Mouse (Mus musculus): Measurements from ENCODE around the gene Sytl3. TPM values are rescaled to one million over a fixed set of nuclear protein-coding genes. Genes with fewer than 3 reads are reported as not detected.
"Not testable (repeated sequence)": the region's sequence is repeated elsewhere in the genome, so short reads cannot be mapped to it uniquely, and the experiment has no call there.

The Sytl3 gene
- 0.13 and 0.26 TPM in 2 replicates for polyA plus RNA-seq (2014; fragmentation: Nextera tagmentation; extraction: Ambion mirVana)

GRCm38 (mm10) chr17:6658801-6659200 is at the start of gene Sytl3:
Gene Sytl3 (plus strand): TSS chr17:6659093.
- not testable (repeated sequence) for H3K27ac ChIP-seq (ENCODE audit: low read depth); H3K9ac ChIP-seq; H3K4me3 ChIP-seq (ENCODE audit: low read depth, low read length); ATAC-seq (ENCODE audit: insufficient read depth); H3K27me3 ChIP-seq (ENCODE audit: insufficient read depth, low read length); H3K4me2 ChIP-seq; H3K9me3 ChIP-seq (ENCODE audit: low read depth, low read length); H3K36me3 ChIP-seq (ENCODE audit: insufficient read depth); H3K4me1 ChIP-seq (ENCODE audit: insufficient read depth); DNase-seq
- WGBS: 54% methylated on average over 4 of the region's 7 CpGs

- H3K9ac ChIP-seq; ATAC-seq (ENCODE audit: insufficient read depth); H3K4me1 ChIP-seq (ENCODE audit: insufficient read depth); H3K9me3 ChIP-seq (ENCODE audit: low read depth, low read length); DNase-seq; H3K4me2 ChIP-seq; H3K36me3 ChIP-seq (ENCODE audit: insufficient read depth); H3K4me3 ChIP-seq (ENCODE audit: low read depth, low read length); H3K27ac ChIP-seq (ENCODE audit: low read depth); H3K27me3 ChIP-seq (ENCODE audit: insufficient read depth, low read length): not testable (repeated sequence)
- WGBS: 81% methylated on average over 11 of the region's 14 CpGs
These were observed 45.4 kb upstream of the Sytl3 start for GRCm38 (mm10) chr17:6613524-6613923.

GRCm38 (mm10) chr17:6614316-6614715 is 44.6 kb upstream of the Sytl3 start:
- not testable (repeated sequence) for H3K36me3 ChIP-seq (ENCODE audit: insufficient read depth); H3K27ac ChIP-seq (ENCODE audit: low read depth); H3K27me3 ChIP-seq (ENCODE audit: insufficient read depth, low read length); DNase-seq; ATAC-seq (ENCODE audit: insufficient read depth); H3K4me1 ChIP-seq (ENCODE audit: insufficient read depth); H3K9me3 ChIP-seq (ENCODE audit: low read depth, low read length); H3K9ac ChIP-seq; H3K4me3 ChIP-seq (ENCODE audit: low read depth, low read length); H3K4me2 ChIP-seq
- 71% methylated on average over 4 of the region's 9 CpGs for WGBS

- ATAC-seq (ENCODE audit: insufficient read depth); H3K36me3 ChIP-seq (ENCODE audit: insufficient read depth); H3K9me3 ChIP-seq (ENCODE audit: low read depth, low read length); H3K9ac ChIP-seq; H3K27me3 ChIP-seq (ENCODE audit: insufficient read depth, low read length); H3K4me2 ChIP-seq; DNase-seq; H3K27ac ChIP-seq (ENCODE audit: low read depth); H3K4me1 ChIP-seq (ENCODE audit: insufficient read depth); H3K4me3 ChIP-seq (ENCODE audit: low read depth, low read length): not testable (repeated sequence)
- 96% methylated on average over 9 of the region's 9 CpGs for WGBS
These were observed 42.2 kb upstream of the Sytl3 start for GRCm38 (mm10) chr17:6616731-6617130.

GRCm38 (mm10) chr17:6617689-6618400 is 41.0 kb upstream of the Sytl3 start:
- DNase-seq; ATAC-seq (ENCODE audit: insufficient read depth); H3K4me1 ChIP-seq (ENCODE audit: insufficient read depth); H3K9me3 ChIP-seq (ENCODE audit: low read depth, low read length); H3K36me3 ChIP-seq (ENCODE audit: insufficient read depth); H3K27me3 ChIP-seq (ENCODE audit: insufficient read depth, low read length); H3K27ac ChIP-seq (ENCODE audit: low read depth); H3K4me2 ChIP-seq; H3K4me3 ChIP-seq (ENCODE audit: low read depth, low read length); H3K9ac ChIP-seq: not testable (repeated sequence)
- 36% methylated on average over 7 of the region's 13 CpGs for WGBS

- WGBS: 83% methylated on average over 5 of the region's 5 CpGs
- ATAC-seq (ENCODE audit: insufficient read depth); H3K36me3 ChIP-seq (ENCODE audit: insufficient read depth); H3K4me3 ChIP-seq (ENCODE audit: low read depth, low read length); H3K27ac ChIP-seq (ENCODE audit: low read depth); H3K27me3 ChIP-seq (ENCODE audit: insufficient read depth, low read length); DNase-seq; H3K9me3 ChIP-seq (ENCODE audit: low read depth, low read length); H3K4me1 ChIP-seq (ENCODE audit: insufficient read depth); H3K9ac ChIP-seq; H3K4me2 ChIP-seq: not testable (repeated sequence)
These were observed 39.6 kb upstream of the Sytl3 start for GRCm38 (mm10) chr17:6619271-6619670.

- DNase-seq; H3K27me3 ChIP-seq (ENCODE audit: insufficient read depth, low read length); H3K36me3 ChIP-seq (ENCODE audit: insufficient read depth); H3K27ac ChIP-seq (ENCODE audit: low read depth); H3K4me2 ChIP-seq; H3K9ac ChIP-seq; ATAC-seq (ENCODE audit: insufficient read depth); H3K4me1 ChIP-seq (ENCODE audit: insufficient read depth); H3K9me3 ChIP-seq (ENCODE audit: low read depth, low read length); H3K4me3 ChIP-seq (ENCODE audit: low read depth, low read length): not testable (repeated sequence)
- WGBS: 52% methylated on average over 5 of the region's 6 CpGs
These were observed 38.9 kb upstream of the Sytl3 start for GRCm38 (mm10) chr17:6620035-6620434.

- H3K4me3 ChIP-seq (ENCODE audit: low read depth, low read length); H3K4me2 ChIP-seq; H3K36me3 ChIP-seq (ENCODE audit: insufficient read depth); H3K27me3 ChIP-seq (ENCODE audit: insufficient read depth, low read length); H3K4me1 ChIP-seq (ENCODE audit: insufficient read depth); H3K9me3 ChIP-seq (ENCODE audit: low read depth, low read length); ATAC-seq (ENCODE audit: insufficient read depth); H3K27ac ChIP-seq (ENCODE audit: low read depth); H3K9ac ChIP-seq; DNase-seq: not testable (repeated sequence)
- 71% methylated on average over 18 of the region's 20 CpGs for WGBS
These were observed 38.0 kb upstream of the Sytl3 start for GRCm38 (mm10) chr17:6620730-6621451.

GRCm38 (mm10) chr17:6621976-6622375 is 36.9 kb upstream of the Sytl3 start:
- WGBS: 60% methylated on average over 11 of the region's 12 CpGs
- H3K36me3 ChIP-seq (ENCODE audit: insufficient read depth); H3K9ac ChIP-seq; H3K4me2 ChIP-seq; DNase-seq; H3K4me3 ChIP-seq (ENCODE audit: low read depth, low read length); H3K27ac ChIP-seq (ENCODE audit: low read depth); H3K27me3 ChIP-seq (ENCODE audit: insufficient read depth, low read length); H3K4me1 ChIP-seq (ENCODE audit: insufficient read depth); ATAC-seq (ENCODE audit: insufficient read depth); H3K9me3 ChIP-seq (ENCODE audit: low read depth, low read length): not testable (repeated sequence)

GRCm38 (mm10) chr17:6624926-6625558 is 33.9 kb upstream of the Sytl3 start:
- not testable (repeated sequence) for H3K4me2 ChIP-seq; H3K36me3 ChIP-seq (ENCODE audit: insufficient read depth); ATAC-seq (ENCODE audit: insufficient read depth); H3K9me3 ChIP-seq (ENCODE audit: low read depth, low read length); H3K4me1 ChIP-seq (ENCODE audit: insufficient read depth); H3K4me3 ChIP-seq (ENCODE audit: low read depth, low read length); H3K9ac ChIP-seq; H3K27me3 ChIP-seq (ENCODE audit: insufficient read depth, low read length); DNase-seq; H3K27ac ChIP-seq (ENCODE audit: low read depth)
- 40% methylated on average over 1 of the region's 6 CpGs for WGBS

All from lung, embryonic 14.5 days (tissue).